Mouse (Mus musculus): Measurements from ENCODE around the gene Hoxb7. TPM values are rescaled to one million over a fixed set of nuclear protein-coding genes. Genes with fewer than 3 reads are reported as not detected.

Gene Hoxb7
- total RNA-seq, 2 experiments from 2014 or later = 33.5 to 59.0 TPM

DNA sequence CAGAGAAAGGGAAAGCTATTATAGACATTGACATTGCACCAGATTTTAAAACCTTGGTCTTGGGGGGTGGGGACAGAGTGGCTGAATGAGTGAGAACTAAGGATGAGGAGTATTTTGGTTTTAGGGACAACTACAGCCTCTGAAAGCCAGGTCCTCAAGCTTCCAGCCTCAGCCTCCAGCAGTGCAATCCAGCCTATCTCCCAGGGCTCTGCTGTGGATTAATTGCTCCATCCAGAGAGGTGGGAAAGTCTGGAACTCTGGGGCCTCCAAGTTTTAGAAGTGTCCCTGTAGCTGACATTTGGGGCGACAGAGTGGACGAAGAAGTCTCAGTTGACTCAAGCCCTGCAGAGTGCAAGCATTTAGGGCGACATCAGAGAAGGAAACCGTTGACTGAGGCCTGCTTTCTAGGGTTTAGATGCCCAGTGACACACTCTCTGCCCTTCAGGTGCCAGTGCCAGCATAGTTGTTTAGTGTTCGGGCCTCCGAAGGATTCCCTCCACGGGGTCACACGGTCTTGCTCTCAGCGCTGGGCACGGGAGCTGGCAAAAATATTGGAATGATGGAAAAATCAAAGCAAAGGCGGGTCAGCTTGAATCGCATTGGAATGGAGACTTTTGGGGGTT is 27.5 kb downstream of the Hoxb7 start:
- peak in 1 of 2 experiments; percentile 58 for DNase-seq (ENCODE audit: low spot score in 2 of 2)

DNA sequence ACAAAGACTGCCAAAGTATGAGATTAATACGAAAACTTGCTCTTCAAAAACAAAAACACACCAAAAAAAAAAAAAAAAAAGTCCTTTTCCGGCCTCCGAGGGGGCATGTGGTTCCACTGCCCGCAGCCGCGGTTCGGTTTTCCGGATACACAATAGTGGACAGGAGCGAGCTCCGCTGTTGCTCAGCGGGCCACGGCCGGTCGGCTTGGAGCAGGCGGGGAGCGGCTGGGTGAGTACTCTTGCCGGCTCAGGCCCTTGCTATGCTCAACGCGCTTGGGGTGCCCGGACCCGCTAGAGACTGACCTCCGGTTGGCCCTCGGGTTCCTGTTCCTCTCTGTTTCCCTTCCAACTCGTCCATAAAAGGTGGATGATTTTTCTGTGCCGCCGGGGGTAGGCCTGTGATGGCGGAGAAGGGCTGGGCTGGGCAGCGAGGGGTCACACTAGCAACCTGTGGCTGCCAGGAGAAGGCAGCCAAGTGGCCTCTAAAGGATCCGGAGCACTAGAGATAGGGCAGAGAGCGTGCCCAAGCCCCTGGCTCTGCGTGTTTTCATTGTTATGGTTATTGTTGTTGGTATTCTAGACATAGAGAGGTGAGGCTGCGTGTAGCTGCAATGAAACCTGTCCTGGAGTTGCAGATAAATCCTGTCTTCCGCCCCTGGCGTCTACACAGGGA is 28.4 kb downstream of the Hoxb7 start:
- peak; percentile 66 to 75 for DNase-seq (ENCODE audit: low spot score in 2 of 2)

DNA sequence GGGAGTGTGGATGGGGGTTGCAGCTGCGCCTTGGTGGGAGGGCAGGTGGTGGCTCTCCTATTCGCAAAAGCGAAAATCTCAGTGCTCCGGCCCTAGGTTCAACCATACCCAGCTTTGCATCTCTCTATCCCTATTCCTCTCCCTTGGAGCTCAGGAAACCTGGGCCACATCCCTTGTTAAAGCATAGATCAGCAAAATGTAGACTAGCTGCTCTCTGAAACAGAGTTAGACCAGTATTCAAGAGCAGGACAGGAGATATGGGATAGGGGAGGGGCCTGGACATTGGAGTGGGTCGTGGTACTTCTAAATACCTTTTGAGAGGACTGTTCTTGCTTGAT is 28.9 kb downstream of the Hoxb7 start:
- peak in 1 of 2 experiments; percentile 53 for DNase-seq (ENCODE audit: low spot score in 2 of 2)

DNA sequence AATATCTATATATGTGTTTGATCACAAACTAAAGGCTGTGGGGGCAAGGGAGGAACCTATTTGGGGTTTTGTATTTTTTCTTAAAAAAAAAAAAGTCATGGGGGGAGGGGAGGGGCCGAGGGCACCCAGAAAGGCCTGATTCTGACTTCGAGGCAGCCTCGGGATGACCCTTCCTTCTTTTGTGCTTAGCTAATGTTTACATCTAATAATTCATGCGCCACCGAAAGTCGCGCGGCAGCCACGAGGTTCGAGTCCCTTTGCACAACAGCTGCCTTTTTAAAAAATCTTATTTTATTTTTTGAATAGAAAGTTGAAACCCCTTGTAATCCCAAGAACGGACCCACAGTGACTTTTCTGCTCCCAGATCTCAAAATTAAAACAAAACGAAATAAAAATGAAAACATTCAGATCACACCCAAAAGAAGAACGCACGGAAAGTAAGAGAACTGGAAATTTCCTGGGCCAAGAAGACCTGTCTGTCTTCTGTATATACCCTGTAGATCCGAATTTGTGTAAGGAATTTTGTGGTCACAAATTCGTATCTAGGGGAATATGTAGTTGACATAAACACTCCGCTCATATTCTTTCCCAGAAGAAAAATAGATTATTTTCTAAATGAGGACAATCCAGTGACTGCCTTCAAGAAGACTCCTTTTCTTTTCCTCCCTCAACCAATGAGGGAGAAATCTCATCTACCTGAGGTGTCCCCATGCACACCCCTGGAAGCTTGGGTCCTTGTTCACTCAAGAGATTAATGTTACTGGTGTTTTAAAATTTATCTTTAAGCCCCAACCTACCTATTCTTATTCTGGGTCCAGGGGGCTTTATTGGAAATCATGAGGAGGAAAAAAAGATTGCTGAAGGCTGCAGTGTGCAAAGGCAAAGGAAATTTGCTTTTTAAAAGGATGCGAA is 30.5 kb downstream of the Hoxb7 start:
- DNase-seq (ENCODE audit: low spot score in 2 of 2) = no peak

DNA sequence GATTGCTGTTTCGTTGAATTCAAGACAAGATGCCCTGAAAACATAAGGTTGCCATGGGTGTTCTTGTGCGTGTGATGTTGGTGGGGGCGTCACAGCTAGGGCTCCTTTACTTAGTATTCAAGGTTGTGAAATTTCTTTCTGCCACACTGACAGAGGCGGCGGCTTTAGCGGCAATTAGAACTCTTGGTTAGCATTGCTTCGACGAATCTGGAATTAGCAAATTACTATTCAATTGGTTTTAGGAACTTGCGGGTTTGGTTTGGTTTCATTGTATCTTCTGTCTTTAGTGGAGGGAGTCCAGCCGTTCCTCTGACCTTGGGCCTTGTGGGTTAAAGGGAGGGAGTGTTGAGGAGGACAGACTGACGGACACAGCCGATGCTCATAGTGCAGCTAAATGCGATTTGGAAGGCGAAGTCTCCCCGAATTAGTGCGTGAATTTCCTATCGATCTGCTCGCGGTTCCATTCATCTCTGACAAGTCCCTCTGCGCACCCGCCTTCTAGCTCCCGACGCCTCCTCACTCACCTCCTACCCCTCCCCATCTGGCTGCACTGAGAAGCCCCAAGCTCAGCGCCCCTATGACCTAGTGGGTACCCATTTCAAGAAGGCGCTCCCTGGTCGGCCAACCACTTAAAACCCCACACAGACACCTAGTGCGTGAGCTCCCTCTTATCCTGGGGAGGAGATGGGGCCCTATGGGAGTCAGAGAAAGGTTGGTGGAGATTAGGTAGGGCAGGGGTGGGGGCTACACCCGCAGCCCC is 31.4 kb downstream of the Hoxb7 start, which contains the start of gene Hoxb4:
Hoxb4 (plus strand) TSS at position 660 of the 760 bp plus-strand sequence.
- peak in 1 of 2 experiments; percentile 54 for DNase-seq (ENCODE audit: low spot score in 2 of 2)

DNA sequence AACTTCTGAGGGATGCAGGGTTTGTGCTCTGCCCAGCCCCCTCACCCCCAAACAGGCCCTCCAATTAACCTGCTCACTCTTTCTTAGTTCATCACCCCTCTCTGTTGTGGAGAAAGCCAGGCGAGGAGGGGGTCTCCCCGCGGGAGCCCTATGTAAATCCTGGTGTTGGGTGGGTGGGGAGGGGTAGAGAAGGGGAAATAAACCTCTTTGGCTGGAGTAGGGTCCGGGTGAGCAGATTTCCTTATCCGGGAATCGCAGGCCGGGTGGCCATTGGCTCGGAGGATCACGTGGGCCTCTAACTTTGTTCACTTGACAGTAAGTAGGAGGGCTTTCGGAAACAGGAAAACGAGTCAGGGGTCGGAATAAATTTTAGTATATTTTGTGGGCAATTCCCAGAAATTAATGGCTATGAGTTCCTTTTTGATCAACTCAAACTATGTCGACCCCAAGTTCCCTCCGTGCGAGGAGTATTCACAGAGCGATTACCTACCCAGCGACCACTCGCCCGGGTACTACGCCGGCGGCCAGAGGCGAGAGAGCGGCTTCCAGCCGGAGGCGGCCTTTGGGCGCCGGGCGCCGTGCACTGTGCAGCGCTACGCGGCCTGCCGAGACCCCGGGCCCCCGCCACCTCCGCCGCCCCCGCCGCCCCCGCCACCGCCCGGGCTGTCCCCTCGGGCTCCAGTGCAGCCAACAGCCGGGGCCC is 32.1 kb downstream of the Hoxb7 start:
- peak; percentile 64 to 69 for DNase-seq (ENCODE audit: low spot score in 2 of 2)

DNA sequence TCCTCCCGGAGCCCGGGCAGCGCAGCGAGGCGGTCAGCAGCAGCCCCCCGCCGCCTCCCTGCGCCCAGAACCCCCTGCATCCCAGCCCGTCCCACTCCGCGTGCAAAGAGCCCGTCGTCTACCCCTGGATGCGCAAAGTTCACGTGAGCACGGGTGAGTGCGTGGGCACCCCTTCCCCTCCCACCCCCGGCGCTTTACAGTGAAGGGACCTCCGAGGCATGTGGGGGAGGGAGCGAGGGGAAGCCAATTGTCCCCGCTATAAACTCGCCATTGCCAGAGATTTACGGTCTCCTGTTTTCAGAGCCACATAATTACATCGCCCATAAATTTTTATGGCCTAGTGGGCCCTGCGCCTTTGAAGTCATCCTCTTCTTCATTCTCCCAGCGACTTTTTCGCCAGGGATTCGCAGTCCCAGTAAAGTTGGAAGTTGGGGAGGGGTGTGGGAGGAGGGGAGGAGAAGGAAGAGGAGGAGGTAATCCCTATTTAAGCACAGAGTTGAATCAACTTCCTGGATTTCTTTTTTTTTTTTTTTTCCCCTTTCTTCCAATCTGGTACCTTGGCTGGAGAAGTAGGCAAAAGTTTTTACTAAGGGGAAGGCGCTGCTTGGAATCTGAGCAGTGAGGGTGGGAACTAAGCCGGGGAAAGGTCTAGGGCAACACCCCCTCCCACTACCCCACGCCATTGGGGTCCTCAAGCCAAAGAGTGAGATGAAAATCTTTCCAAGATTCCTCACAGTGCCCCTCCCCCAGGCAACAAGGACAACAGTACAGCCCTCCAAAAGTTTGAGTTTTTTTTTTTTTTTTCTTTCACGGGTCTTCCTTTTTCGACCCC is 32.9 kb downstream of the Hoxb7 start:
- peak in 1 of 2 experiments; percentile 50 for DNase-seq (ENCODE audit: low spot score in 2 of 2)

DNA sequence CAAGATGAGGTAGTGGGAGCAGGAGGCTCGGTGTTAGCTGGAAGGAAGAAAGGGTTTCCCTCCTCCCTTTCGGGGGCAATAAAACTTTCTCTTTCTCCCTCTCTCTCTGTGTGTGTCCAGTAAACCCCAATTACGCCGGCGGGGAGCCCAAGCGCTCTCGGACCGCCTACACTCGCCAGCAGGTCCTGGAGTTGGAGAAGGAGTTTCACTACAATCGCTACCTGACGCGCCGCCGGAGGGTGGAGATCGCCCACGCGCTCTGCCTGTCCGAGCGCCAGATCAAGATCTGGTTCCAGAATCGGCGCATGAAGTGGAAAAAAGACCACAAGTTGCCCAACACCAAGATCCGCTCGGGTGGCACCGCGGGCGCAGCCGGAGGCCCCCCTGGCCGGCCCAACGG is 33.5 kb downstream of the Hoxb7 start:
- DNase-seq (ENCODE audit: low spot score in 2 of 2) = peak; percentile 69 to 72

DNA sequence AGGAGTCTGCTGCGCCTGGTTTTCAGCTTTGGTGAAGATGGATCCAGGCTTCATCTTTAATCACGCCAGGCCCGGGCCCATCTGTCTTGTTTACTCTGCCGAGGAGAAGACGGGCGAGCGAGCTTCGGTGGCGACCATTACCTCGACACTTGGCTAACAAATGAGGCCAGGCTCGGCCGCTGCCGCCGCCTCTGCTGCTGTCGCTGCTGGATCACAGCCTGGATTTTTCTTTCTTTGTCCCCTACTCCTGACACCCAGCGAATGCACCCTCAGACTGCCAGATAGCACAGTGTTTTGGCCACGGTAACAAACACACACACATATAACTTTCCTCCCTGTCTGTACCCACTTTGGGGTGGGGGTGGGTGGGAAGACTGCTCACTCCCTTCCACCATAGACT is 34.3 kb downstream of the Hoxb7 start:
- no peak for DNase-seq (ENCODE audit: low spot score in 2 of 2)

DNA sequence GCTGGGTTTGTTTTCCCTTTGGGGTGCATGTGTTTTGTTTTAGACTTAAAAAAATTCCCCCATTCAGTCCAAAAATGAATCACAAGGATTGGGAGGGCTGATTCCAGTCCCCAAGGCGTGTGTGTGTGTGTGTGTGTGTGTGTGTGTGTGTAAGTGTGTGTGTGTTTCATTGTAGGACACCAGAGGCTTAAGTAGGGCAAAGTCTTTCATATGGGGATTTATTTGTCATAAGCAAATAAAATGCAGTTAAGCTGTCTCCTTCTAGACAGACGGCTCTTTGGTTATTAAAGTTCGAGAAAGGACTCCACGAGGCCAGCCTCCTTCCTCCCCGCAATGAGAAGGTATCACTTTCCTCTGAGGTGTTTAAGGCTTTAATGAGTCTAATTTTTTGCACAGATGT is 35.4 kb downstream of the Hoxb7 start:
- no peak for DNase-seq (ENCODE audit: low spot score in 2 of 2)

DNA sequence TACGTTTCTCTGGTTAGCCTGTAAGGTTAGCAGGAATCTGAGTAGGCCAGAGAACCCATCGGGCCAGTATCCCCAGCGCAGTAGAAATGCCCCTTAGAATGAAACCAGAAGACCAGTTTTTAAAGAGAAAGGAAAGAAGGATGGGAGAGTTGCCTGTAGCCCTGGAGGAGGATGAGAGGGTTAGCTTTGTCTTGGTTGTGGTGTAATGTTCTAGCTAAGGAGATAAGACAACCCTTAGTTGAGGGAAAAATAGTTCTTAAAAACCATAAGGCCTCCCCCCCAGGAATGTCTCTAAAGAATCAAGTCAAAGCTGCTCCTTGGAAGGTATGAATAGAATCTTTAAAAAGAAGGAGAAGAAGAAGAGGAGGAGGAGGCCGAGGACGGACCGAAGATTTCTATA is 36.3 kb downstream of the Hoxb7 start:
- DNase-seq (ENCODE audit: low spot score in 2 of 2) = no peak

DNA sequence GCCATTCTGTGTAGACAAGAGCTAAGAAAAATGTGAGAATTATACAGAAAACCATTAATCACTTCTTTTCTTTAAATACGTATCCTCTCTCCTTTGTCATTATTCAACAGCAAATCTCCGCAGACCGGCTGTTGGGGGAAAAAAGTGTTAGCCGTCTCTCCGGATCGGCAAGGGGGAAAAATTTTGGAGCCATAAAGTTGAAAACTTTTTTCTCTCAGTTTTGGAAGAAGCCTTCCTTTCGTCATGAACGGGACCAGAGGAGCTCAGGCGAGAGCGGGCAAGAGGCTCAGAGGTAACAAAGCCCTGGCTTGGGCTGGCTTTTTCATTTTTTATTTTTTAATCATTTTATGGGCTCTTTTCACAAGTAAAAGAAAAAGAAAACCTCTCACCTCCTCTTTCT is 36.7 kb downstream of the Hoxb7 start, which contains the start of gene Hoxb3:
Hoxb3 (plus strand) TSS at position 173 of the 400 bp plus-strand sequence.
- no peak for DNase-seq (ENCODE audit: low spot score in 2 of 2)

DNA sequence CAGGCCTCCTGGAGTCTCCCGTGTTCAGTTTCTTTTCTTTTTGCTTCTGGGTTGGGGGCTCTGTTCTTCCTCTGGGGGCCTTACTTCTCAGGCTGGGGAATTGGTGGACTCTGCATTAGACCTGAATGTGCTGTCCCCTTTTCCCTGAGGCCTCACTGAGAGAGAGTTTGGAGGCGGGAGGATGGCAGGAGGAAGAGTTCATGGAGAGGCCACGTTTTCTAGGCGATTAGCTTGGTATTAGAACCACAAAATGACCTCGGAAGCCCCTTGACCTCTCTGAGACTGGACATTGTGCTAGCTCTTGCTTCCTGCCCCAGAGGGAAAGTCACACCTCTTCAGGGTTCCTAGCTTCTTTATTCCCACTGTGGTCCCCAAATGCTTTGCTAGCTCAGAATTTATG is 37.7 kb downstream of the Hoxb7 start:
- DNase-seq (ENCODE audit: low spot score in 2 of 2) = no peak

DNA sequence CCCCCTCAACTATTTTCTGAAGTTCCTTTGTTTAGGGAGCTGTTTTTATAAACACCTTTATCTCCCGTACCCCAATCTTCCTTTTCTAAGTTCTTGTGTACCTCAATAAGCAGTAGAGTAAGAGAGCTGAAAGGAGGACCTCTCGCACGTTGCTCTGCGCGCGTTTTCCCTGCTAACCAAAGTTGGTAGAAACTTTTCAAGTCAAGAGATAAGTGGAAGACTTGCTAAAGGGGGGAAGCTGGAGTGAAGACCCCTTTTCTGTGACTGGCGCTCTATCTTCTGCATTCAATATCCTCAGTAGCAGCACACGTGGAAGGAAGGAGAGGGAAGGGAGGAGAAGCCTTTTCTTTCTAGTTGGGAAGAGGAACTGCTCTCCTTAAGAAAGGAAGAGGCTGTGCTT is 38.5 kb downstream of the Hoxb7 start:
- DNase-seq (ENCODE audit: low spot score in 2 of 2) = no peak

DNA sequence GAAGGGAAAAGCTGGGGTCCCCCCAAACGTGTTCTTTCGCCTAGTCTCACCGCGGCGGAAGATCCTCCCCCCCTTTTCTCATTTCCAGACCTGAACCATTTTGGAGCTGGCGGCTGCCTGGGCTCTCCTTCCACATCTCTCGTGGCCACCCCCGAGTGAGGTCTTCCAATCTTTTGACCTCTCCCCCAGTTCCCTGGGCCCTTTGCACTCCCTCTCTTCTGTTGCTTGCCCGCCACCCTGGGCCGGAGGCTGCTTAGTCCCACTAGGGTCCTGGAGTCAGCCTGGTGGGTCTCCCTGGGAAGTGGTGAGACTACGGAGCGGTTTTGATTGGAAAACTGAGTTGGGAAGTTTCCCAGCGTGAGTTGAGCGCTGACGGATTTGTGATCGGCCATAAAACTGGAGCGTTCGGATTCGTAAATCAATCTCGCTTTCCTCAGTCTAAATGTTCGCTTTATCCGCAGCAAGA is 39.4 kb downstream of the Hoxb7 start:
- DNase-seq (ENCODE audit: low spot score in 2 of 2) = no peak

DNA sequence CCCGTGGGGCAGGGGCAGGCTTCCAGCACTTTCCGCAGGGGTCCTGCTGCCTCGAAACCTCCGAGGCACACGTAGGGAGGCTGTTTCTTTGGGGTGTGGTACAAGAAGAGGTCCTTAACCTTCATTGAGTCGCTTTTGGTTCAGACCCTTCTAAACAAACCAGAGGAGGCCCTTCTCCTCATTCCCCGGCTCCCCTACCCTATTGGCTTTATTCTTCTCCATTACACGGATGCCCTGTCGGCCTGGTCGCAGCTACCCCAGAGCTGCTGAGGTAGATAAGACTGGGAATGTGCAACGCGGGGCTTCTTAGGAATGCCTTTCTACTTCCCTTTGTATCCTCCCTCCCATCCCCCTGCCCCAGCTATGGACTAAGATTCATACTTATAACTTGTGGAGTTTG is 40.3 kb downstream of the Hoxb7 start:
- DNase-seq (ENCODE audit: low spot score in 2 of 2) = no peak

DNA sequence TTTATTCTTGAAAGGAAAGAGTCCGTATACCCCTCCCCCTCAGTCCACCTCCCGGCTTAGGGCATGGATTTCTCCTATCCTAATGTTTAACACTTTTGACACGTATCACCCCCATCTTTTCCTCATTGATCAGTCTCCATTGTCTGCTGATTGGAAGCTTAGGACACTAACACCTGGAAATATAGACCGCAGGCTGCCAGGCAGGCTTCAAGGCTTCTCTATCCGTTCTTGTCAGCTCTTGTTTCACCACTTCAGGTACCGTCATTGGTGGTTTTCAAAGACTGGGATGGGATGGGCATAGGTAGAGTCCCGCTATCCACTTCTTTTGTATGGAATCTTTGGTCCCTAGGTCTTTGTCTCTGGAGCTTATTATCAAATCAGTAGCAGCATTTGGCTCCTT is 40.7 kb downstream of the Hoxb7 start:
- no peak for DNase-seq (ENCODE audit: low spot score in 2 of 2)

DNA sequence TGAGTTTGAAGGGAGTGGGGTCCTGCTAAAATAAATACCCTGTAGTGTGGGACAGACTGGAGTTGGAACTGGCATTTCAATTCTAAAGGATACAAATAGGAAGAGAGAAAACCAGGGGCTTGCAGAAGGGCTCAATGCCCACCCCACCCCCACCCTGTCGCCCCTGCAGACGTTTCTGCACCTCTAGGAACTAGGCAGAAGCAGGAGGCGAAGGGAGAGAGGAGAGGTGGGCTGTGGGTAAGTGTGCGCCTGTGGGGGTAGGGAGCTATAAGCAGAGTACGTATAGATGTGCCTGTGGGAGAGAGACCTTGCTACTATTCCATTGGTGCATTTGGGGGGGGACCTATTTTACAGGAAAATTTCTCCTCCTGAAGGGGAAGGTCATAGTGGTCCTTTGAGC is 41.3 kb downstream of the Hoxb7 start:
- DNase-seq (ENCODE audit: low spot score in 2 of 2) = no peak

DNA sequence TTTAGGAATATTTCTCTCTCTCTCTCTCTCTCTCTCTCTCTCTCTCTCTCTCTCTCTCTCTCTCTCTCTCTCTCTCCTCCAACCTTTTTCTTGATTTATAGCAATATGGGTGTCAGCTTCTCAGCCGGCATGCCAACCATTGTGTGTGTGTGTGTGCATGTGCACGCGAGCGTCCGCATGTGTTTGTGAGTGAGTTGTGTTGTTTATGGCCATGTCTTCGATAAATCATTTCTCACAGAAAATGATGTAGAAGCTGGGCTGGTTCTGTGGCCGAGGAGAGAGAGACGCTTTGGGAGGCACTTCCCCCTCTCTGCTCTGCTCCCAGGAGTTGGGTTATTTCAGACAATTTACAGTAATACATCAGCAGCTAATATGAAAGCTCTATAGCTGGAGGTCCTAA is 42.2 kb downstream of the Hoxb7 start:
- DNase-seq (ENCODE audit: low spot score in 2 of 2) = no peak

DNA sequence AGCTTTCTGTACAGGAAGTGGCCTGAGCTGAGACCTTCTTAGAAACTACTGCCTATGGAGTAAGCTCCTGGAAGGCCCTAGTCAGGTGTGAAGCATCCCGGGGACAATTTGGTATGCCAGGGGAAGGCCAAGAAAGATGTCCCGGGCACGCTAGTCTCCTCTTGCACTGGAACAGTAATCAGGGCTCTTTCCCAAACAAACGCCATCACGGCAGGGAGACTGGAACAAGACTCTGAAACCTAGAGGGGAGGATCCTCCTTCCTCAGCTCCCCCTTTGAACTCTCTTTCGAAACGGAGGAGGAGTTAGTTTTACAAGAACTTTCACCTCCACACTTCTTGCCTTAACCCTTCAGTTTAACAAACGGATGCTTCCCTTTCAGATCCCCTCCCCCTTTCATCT is 45.7 kb downstream of the Hoxb7 start:
- DNase-seq (ENCODE audit: low spot score in 2 of 2) = no peak
